Mouse (Mus musculus) limb, embryonic 13.5 days (tissue): Measurements from ENCODE around the gene 5730596B20Rik. TPM values are rescaled to one million over a fixed set of nuclear protein-coding genes. Genes with fewer than 3 reads are reported as not detected.

ENCODE experiments used
- ATAC-seq: fragments of 200-750 bp; cut with Nextera tagmentation; 2 replicates; pipeline ENCODE4 v1.8.0; 2017; ENCODE audit warnings: low read depth, moderate number of reproducible peaks, moderate TSS enrichment; ENCODE audit not compliant: low FRiP score
- H3K27ac ChIP-seq: fragments of 300-500 bp; sonication (generic); 2 replicates; pipeline ENCODE4 v1.5.1; 2015; ENCODE audit warnings: inconsistent platforms, mild to moderate bottlenecking, moderate library complexity
- H3K27me3 ChIP-seq: fragments of 300-500 bp; sonication (generic); 2 replicates; pipeline ENCODE4 v1.6.1; 2015; ENCODE audit warnings: mild to moderate bottlenecking, inconsistent platforms
- H3K36me3 ChIP-seq: fragments of 300-500 bp; sonication (generic); 2 replicates; pipeline ENCODE4 v1.6.1; 2015; ENCODE audit warnings: inconsistent platforms, mild to moderate bottlenecking, moderate library complexity
- H3K4me1 ChIP-seq: fragments of 300-500 bp; sonication (generic); 2 replicates; pipeline ENCODE4 v1.6.1; 2015; ENCODE audit warnings: inconsistent platforms
- H3K4me2 ChIP-seq: fragments of 300-500 bp; sonication (generic); replicated peaks from 2 replicates; pipeline ENCODE4 v1.6.1; 2015; ENCODE audit warnings: inconsistent platforms, mild to moderate bottlenecking, moderate library complexity
- H3K4me3 ChIP-seq: fragments of 300-500 bp; sonication (generic); 2 replicates; pipeline ENCODE4 v1.5.1; 2015; ENCODE audit warnings: moderate library complexity, mild to moderate bottlenecking, inconsistent platforms
- H3K9ac ChIP-seq: fragments of 300-500 bp; sonication (generic); 2 replicates; pipeline ENCODE4 v1.6.1; 2015; ENCODE audit warnings: mild to moderate bottlenecking, inconsistent platforms
- H3K9me3 ChIP-seq: fragments of 300-500 bp; sonication (generic); 2 replicates; pipeline ENCODE4 v1.6.1; 2016; ENCODE audit warnings: inconsistent platforms
- WGBS: fragments of 180-500 bp; shearing (Covaris S2); methylation state at CpG from one replicate; pipeline ENCODE4 v1.1.7; 2015; 5-methylcytosine and 5-hydroxymethylcytosine counted together
- polyA plus RNA-seq: library from polyadenylated mRNA; unstranded; fragments of >200 nt; fragmentation: Nextera tagmentation; extraction: Ambion mirVana; gene quantifications from 2 replicates; pipeline ENCODE4 v1.2.1, GENCODE M21; 2015

Gene 5730596B20Rik
- polyA plus RNA-seq, 1 experiment from 2014 or later: 0.71 TPM

DNA sequence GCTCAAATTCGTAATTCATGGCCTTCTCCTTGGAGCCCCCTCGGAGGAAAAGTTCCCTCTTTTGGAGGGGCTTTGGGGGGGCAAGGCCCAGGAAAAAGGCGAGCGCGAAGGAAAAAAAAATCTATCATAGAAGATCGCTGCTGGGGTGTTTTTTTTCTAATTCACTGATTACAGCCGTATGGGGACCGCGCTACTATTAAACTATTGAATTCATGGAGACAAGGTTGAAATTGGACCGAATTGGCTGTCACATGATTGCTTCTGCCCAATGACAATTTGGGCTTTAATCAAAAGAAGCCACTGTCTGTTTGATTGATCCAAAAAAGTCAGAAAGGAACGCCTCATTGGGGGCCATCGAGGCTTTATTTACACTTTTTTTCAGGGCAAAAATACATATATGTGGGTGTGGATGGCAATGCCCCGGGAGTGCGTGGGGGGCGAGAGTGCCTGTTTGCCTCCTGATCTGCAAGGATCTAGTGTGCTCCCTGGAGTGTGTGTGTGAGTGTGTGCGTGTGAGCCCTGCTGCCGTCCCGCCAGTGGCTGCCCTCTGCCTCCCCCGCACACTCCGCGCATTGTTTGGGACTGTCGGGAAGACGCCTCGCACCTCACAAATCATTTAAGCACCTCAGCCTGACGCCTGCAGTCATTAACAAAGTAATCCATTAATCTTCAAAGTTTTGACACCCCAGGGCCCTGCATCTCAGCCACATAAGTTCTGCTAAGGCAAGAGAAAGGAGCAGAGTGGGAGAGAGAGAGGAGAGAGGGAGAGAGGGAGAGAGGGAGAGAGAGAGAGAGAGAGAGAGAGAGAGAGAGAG, 12.5 kb upstream of the 5730596B20Rik start, which contains the start of gene Hoxa2:
Gene Hoxa2 (minus strand): TSS at position 206 of the 815 bp plus-strand sequence.
- ATAC-seq: no peak
- Histone ChIP-seq H3K4me3 (peak within 1 kb of the TSS; percentile 36), H3K9ac (peak within 1 kb of the TSS; percentile 63), H3K27me3 (peaks cover 90% of the 10 kb centered on the region), H3K4me2 (peak within 1 kb of the TSS; percentile 62), H3K36me3 (peaks cover 1% of the 10 kb centered on the region), H3K27ac (no peak within 1 kb of the TSS), H3K9me3 (no peaks in the 10 kb centered on the region), H3K4me1 (peaks cover 53% of the 10 kb centered on the region)
- 1% methylated on average over 25 of the region's 25 CpGs for WGBS

GRCm38 (mm10) chr6:52165441-52166370, 11.6 kb upstream of the 5730596B20Rik start:
- Histone ChIP-seq H3K27me3 (peaks cover 90% of the 10 kb centered on the region), H3K4me3 (peak overlapping the region; percentile 13)
- WGBS: 7% methylated on average over 28 of the region's 28 CpGs

DNA sequence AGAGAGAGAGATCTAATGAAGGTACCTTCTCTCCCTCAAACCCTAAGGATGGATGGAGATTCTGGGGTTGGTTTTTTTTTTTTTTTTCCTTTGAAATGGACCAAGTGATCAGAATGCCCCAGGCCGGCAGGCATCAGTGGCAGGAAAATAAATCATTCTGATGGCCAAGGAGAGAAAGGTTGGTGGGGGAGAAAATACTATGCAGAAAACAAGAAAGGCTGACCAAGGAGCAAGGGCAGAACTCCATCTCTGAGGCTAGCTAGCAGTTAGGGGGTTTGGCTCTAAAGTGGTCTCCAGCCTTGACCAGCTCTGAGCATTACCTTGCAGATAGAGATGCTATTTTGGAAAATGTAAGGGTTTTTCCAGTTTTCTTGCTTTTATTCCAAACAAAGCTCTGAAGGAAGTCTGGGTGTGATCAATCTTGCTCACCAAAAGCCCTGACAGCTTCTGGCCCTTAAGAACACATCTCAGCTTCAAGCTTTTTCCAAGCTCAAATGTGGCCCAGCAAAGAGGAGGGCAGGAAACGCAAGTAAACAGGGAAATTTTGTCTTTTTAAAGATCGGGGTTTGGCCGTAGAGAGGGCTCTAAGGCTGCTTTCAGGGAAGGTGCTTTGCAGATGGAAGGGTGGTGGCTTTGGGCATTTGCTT, 10.7 kb upstream of the 5730596B20Rik start:
- peaks cover 55% of the 10 kb centered on the region for H3K4me1 ChIP-seq
- peaks cover 91% of the 10 kb centered on the region for H3K27me3 ChIP-seq
- no peak overlapping the region for H3K27ac ChIP-seq
- WGBS: 23% methylated on average over 4 of the region's 4 CpGs
- H3K9me3 ChIP-seq: no peaks in the 10 kb centered on the region
- H3K4me2 ChIP-seq: no peak overlapping the region
- H3K9ac ChIP-seq: no peak overlapping the region
- no peak for ATAC-seq
- no peak overlapping the region for H3K4me3 ChIP-seq
- H3K36me3 ChIP-seq: peaks cover 17% of the 10 kb centered on the region

More at GRCm38 (mm10) chr6:52165441-52166370, 11.6 kb upstream of the 5730596B20Rik start:
- Histone ChIP-seq H3K27ac (no peak overlapping the region), H3K36me3 (peaks cover 10% of the 10 kb centered on the region), H3K9ac (no peak overlapping the region; the same call in 1 of the 2 replicates), H3K4me2 (peak overlapping the region; percentile 62), H3K9me3 (no peaks in the 10 kb centered on the region), H3K4me1 (peaks cover 53% of the 10 kb centered on the region)
- no peak for ATAC-seq

DNA sequence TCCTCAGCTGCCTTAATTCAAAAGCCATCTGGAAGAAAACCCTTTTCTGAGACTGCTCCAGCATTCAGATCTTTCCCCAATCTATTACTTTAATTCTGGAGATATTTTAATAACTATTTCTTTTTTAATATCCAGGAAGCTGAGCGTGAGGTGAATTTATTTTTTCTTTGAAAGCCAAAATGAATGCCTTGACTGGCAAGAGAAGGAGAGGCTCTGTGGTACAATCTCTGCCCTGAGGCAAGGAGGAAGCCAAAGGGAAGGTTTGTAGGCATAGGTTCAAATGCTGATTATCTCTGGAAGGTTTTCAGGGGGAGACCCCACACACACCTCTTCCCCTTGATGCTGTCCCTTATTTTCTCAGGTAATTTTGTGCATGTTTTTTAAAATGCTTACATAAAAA, 10.1 kb upstream of the 5730596B20Rik start:
- H3K4me1 ChIP-seq: peaks cover 62% of the 10 kb centered on the region
- H3K36me3 ChIP-seq: peaks cover 18% of the 10 kb centered on the region
- peaks cover 91% of the 10 kb centered on the region for H3K27me3 ChIP-seq
- 53% methylated on average over 1 of the region's 1 CpGs for WGBS
- H3K27ac ChIP-seq: no peak overlapping the region
- ATAC-seq: no peak
- no peak overlapping the region for H3K4me2 ChIP-seq
- H3K9ac ChIP-seq: no peak overlapping the region
- H3K9me3 ChIP-seq: no peaks in the 10 kb centered on the region
- no peak overlapping the region for H3K4me3 ChIP-seq

- Histone ChIP-seq H3K4me3 (no peak overlapping the region), H3K9ac (no peak overlapping the region), H3K27ac (no peak overlapping the region), H3K4me1 (peaks cover 67% of the 10 kb centered on the region), H3K4me2 (no peak overlapping the region), H3K9me3 (no peaks in the 10 kb centered on the region), H3K36me3 (peaks cover 18% of the 10 kb centered on the region), H3K27me3 (peaks cover 90% of the 10 kb centered on the region)
- WGBS: 30% methylated on average over 14 of the region's 14 CpGs
- no peak for ATAC-seq
Observed at GRCm38 (mm10) chr6:52167736-52168161, 9.5 kb upstream of the 5730596B20Rik start.

- Histone ChIP-seq H3K4me2 (peak overlapping the region; percentile 42), H3K4me1 (peaks cover 67% of the 10 kb centered on the region), H3K4me3 (peak overlapping the region; percentile 19; the same call in 1 of the 2 replicates), H3K27me3 (peaks cover 83% of the 10 kb centered on the region), H3K9me3 (no peaks in the 10 kb centered on the region), H3K9ac (peak overlapping the region; percentile 25; the same call in 1 of the 2 replicates), H3K27ac (no peak overlapping the region), H3K36me3 (peaks cover 18% of the 10 kb centered on the region)
- no peak for ATAC-seq
- 13% methylated on average over 42 of the region's 42 CpGs for WGBS
Observed at GRCm38 (mm10) chr6:52168191-52169055, 8.9 kb upstream of the 5730596B20Rik start.

DNA sequence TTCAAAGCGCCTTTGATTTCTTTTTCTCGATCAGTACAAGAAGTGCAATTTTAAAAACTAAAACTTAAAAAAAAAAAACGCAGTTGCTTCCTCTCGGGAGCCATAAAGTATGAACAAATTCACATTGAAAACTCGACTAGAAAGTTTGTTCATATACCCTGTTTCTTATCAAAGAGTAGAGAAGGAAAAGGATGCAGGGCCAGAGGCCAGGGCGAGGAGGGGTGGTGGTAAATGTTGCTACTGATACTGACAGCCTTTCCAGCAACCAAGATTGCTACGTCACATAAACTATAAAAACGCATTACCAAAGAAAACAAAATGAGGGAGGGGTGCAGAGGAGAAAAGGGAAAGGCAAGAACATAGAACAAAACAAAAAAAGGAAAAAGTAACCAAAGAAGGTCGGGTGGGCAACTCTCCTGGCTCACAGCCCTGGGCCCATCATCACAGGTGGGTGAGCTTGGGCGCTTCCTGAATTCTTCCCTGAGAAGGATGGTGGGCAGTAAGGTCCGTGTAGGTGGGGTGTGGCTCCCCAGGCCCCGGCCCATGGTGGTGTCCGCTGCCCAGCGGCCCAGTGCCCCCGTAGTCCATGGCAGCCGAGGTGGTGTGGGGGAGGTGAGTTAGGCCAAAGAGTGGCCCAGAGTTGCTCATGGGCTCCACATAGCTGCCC, 7.7 kb upstream of the 5730596B20Rik start:
- H3K9ac ChIP-seq: no peak overlapping the region
- peaks cover 18% of the 10 kb centered on the region for H3K36me3 ChIP-seq
- no peak overlapping the region for H3K4me3 ChIP-seq
- H3K9me3 ChIP-seq: no peaks in the 10 kb centered on the region
- H3K4me1 ChIP-seq: peaks cover 59% of the 10 kb centered on the region
- ATAC-seq: no peak
- peak overlapping the region; percentile 27; the same call in 1 of the 2 replicates for H3K4me2 ChIP-seq
- H3K27me3 ChIP-seq: peaks cover 71% of the 10 kb centered on the region
- 49% methylated on average over 16 of the region's 16 CpGs for WGBS
- H3K27ac ChIP-seq: no peak overlapping the region

GRCm38 (mm10) chr6:52170166-52170897, 7.0 kb upstream of the 5730596B20Rik start:
- Histone ChIP-seq H3K9me3 (no peaks in the 10 kb centered on the region), H3K9ac (no peak overlapping the region), H3K27ac (no peak overlapping the region), H3K27me3 (peaks cover 71% of the 10 kb centered on the region), H3K4me3 (no peak overlapping the region), H3K4me1 (peaks cover 61% of the 10 kb centered on the region), H3K4me2 (peak overlapping the region; percentile 27; the same call in 1 of the 2 replicates), H3K36me3 (peaks cover 18% of the 10 kb centered on the region)
- 32% methylated on average over 40 of the region's 40 CpGs for WGBS
- no peak for ATAC-seq

GRCm38 (mm10) chr6:52170898-52171223, 6.4 kb upstream of the 5730596B20Rik start:
- Histone ChIP-seq H3K9me3 (no peaks in the 10 kb centered on the region), H3K9ac (no peak overlapping the region), H3K36me3 (peaks cover 18% of the 10 kb centered on the region), H3K4me2 (no peak overlapping the region), H3K27ac (no peak overlapping the region; the same call in 1 of the 2 replicates), H3K27me3 (peaks cover 67% of the 10 kb centered on the region), H3K4me1 (peaks cover 62% of the 10 kb centered on the region), H3K4me3 (no peak overlapping the region)
- ATAC-seq: no peak
- WGBS: 47% methylated on average over 5 of the region's 5 CpGs

- no peaks in the 10 kb centered on the region for H3K9me3 ChIP-seq
- no peak for ATAC-seq
- no peak overlapping the region for H3K9ac ChIP-seq
- peaks cover 18% of the 10 kb centered on the region for H3K36me3 ChIP-seq
- H3K27ac ChIP-seq: no peak overlapping the region; the same call in 1 of the 2 replicates
- peaks cover 65% of the 10 kb centered on the region for H3K4me1 ChIP-seq
- no peak overlapping the region for H3K4me3 ChIP-seq
- 12% methylated on average over 4 of the region's 4 CpGs for WGBS
- peaks cover 66% of the 10 kb centered on the region for H3K27me3 ChIP-seq
- H3K4me2 ChIP-seq: no peak overlapping the region
Observed at GRCm38 (mm10) chr6:52171331-52171730, 6.0 kb upstream of the 5730596B20Rik start.
